Mouse (Mus musculus): ENCODE measurements around the gene Abl2. TPM values are rescaled to one million over a fixed set of nuclear protein-coding genes. Genes with fewer than 3 reads are reported as not detected.
A peak's percentile ranks its signal among the peaks of the same experiment; 100 is the strongest.

Abl2 gene
- polyA plus RNA-seq, 1 experiment from 2014 or later: 6.9 TPM

- no peak overlapping the region for H3K27ac ChIP-seq (ENCODE audit: low read length)
- H3K9me3 ChIP-seq (ENCODE audit: control insufficient read depth, low read depth, low read length): no peaks in the 10 kb centered on the region
- no peaks in the 10 kb centered on the region for H3K4me1 ChIP-seq (ENCODE audit: control insufficient read depth, insufficient read depth, low read length)
- no peak overlapping the region for H3K4me3 ChIP-seq (ENCODE audit: low read depth, low read length)
- no peak overlapping the region for H3K9ac ChIP-seq (replicated peaks; ENCODE audit: low read depth, low read length)
- no peak for ATAC-seq (ENCODE audit: insufficient number of reproducible peaks, insufficient read depth, low FRiP score, low read depth)
- H3K4me2 ChIP-seq (replicated peaks; ENCODE audit: low read depth, low read length): no peak overlapping the region
- WGBS: 85% methylated on average over 6 of the region's 6 CpGs
- H3K36me3 ChIP-seq (ENCODE audit: control insufficient read depth, insufficient read depth, low read length): no peaks in the 10 kb centered on the region
- no peaks in the 10 kb centered on the region for H3K27me3 ChIP-seq (ENCODE audit: control insufficient read depth, insufficient read depth, low read length)
Measured at GRCm38 (mm10) chr1:156537701-156538100, 20.9 kb upstream of the Abl2 start.

- 63% methylated on average over 3 of the region's 3 CpGs for WGBS
- Histone ChIP-seq H3K4me1 (ENCODE audit: control insufficient read depth, insufficient read depth, low read length) (no peaks in the 10 kb centered on the region), H3K9me3 (ENCODE audit: control insufficient read depth, low read depth, low read length) (no peaks in the 10 kb centered on the region), H3K36me3 (ENCODE audit: control insufficient read depth, insufficient read depth, low read length) (no peaks in the 10 kb centered on the region), H3K4me3 (ENCODE audit: low read depth, low read length) (no peak overlapping the region), H3K27ac (ENCODE audit: low read length) (no peak overlapping the region), H3K27me3 (ENCODE audit: control insufficient read depth, insufficient read depth, low read length) (no peaks in the 10 kb centered on the region), H3K9ac (replicated peaks; ENCODE audit: low read depth, low read length) (no peak overlapping the region), H3K4me2 (replicated peaks; ENCODE audit: low read depth, low read length) (no peak overlapping the region)
- no peak for ATAC-seq (ENCODE audit: insufficient number of reproducible peaks, insufficient read depth, low FRiP score, low read depth)
Measured at GRCm38 (mm10) chr1:156538382-156538781, 20.2 kb upstream of the Abl2 start.

- H3K27ac ChIP-seq (ENCODE audit: low read length): no peak overlapping the region
- no peaks in the 10 kb centered on the region for H3K9me3 ChIP-seq (ENCODE audit: control insufficient read depth, low read depth, low read length)
- no peaks in the 10 kb centered on the region for H3K27me3 ChIP-seq (ENCODE audit: control insufficient read depth, insufficient read depth, low read length)
- H3K36me3 ChIP-seq (ENCODE audit: control insufficient read depth, insufficient read depth, low read length): no peaks in the 10 kb centered on the region
- no peak overlapping the region for H3K4me3 ChIP-seq (ENCODE audit: low read depth, low read length)
- 33% methylated on average over 4 of the region's 4 CpGs for WGBS
- no peaks in the 10 kb centered on the region for H3K4me1 ChIP-seq (ENCODE audit: control insufficient read depth, insufficient read depth, low read length)
- no peak overlapping the region for H3K9ac ChIP-seq (replicated peaks; ENCODE audit: low read depth, low read length)
- no peak overlapping the region for H3K4me2 ChIP-seq (replicated peaks; ENCODE audit: low read depth, low read length)
- no peak for ATAC-seq (ENCODE audit: insufficient number of reproducible peaks, insufficient read depth, low FRiP score, low read depth)
Measured at GRCm38 (mm10) chr1:156539787-156540560, 18.6 kb upstream of the Abl2 start.

GRCm38 (mm10) chr1:156543999-156544398 is 14.6 kb upstream of the Abl2 start:
- no peaks in the 10 kb centered on the region for H3K36me3 ChIP-seq (ENCODE audit: control insufficient read depth, insufficient read depth, low read length)
- H3K9ac ChIP-seq (replicated peaks; ENCODE audit: low read depth, low read length): no peak overlapping the region
- H3K4me3 ChIP-seq (ENCODE audit: low read depth, low read length): no peak overlapping the region
- H3K9me3 ChIP-seq (ENCODE audit: control insufficient read depth, low read depth, low read length): no peaks in the 10 kb centered on the region
- no peak for ATAC-seq (ENCODE audit: insufficient number of reproducible peaks, insufficient read depth, low FRiP score, low read depth)
- no peak overlapping the region for H3K27ac ChIP-seq (ENCODE audit: low read length)
- 17% methylated on average over 12 of the region's 12 CpGs for WGBS
- no peak overlapping the region for H3K4me2 ChIP-seq (replicated peaks; ENCODE audit: low read depth, low read length)
- no peaks in the 10 kb centered on the region for H3K4me1 ChIP-seq (ENCODE audit: control insufficient read depth, insufficient read depth, low read length)
- H3K27me3 ChIP-seq (ENCODE audit: control insufficient read depth, insufficient read depth, low read length): no peaks in the 10 kb centered on the region

- Histone ChIP-seq H3K4me2 (replicated peaks; ENCODE audit: low read depth, low read length) (peak overlapping the region; percentile 53), H3K9me3 (ENCODE audit: control insufficient read depth, low read depth, low read length) (no peaks in the 10 kb centered on the region), H3K9ac (replicated peaks; ENCODE audit: low read depth, low read length) (peak overlapping the region; percentile 96), H3K4me1 (ENCODE audit: control insufficient read depth, insufficient read depth, low read length) (peaks cover 5% of the 10 kb centered on the region; the same call in 1 of the 2 replicates), H3K4me3 (ENCODE audit: low read depth, low read length) (peak overlapping the region; percentile 97), H3K27ac (ENCODE audit: low read length) (peak overlapping the region; percentile 92), H3K36me3 (ENCODE audit: control insufficient read depth, insufficient read depth, low read length) (no peaks in the 10 kb centered on the region), H3K27me3 (ENCODE audit: control insufficient read depth, insufficient read depth, low read length) (no peaks in the 10 kb centered on the region)
- under 1% methylated on average over 60 of the region's 66 CpGs for WGBS
- ATAC-seq (ENCODE audit: insufficient number of reproducible peaks, insufficient read depth, low FRiP score, low read depth): peak; percentile 53
Measured at GRCm38 (mm10) chr1:156558950-156559640, 509 bp downstream of the Abl2 start.

GRCm38 (mm10) chr1:156559641-156560020 is 1.0 kb downstream of the Abl2 start:
- peak overlapping the region; percentile 53 for H3K4me2 ChIP-seq (replicated peaks; ENCODE audit: low read depth, low read length)
- H3K9me3 ChIP-seq (ENCODE audit: control insufficient read depth, low read depth, low read length): no peaks in the 10 kb centered on the region
- H3K36me3 ChIP-seq (ENCODE audit: control insufficient read depth, insufficient read depth, low read length): no peaks in the 10 kb centered on the region
- 6% methylated on average over 8 of the region's 8 CpGs for WGBS
- no peak overlapping the region; the same call in 1 of the 2 replicates for H3K27ac ChIP-seq (ENCODE audit: low read length)
- H3K4me1 ChIP-seq (ENCODE audit: control insufficient read depth, insufficient read depth, low read length): peaks cover 5% of the 10 kb centered on the region; the same call in 1 of the 2 replicates
- no peaks in the 10 kb centered on the region for H3K27me3 ChIP-seq (ENCODE audit: control insufficient read depth, insufficient read depth, low read length)
- peak overlapping the region; percentile 96 for H3K9ac ChIP-seq (replicated peaks; ENCODE audit: low read depth, low read length)
- peak overlapping the region; percentile 97 for H3K4me3 ChIP-seq (ENCODE audit: low read depth, low read length)
- no peak for ATAC-seq (ENCODE audit: insufficient number of reproducible peaks, insufficient read depth, low FRiP score, low read depth)

- no peak overlapping the region for H3K9ac ChIP-seq (replicated peaks; ENCODE audit: low read depth, low read length)
- H3K4me2 ChIP-seq (replicated peaks; ENCODE audit: low read depth, low read length): peak overlapping the region; percentile 53; the same call in 1 of the 2 replicates
- WGBS: 91% methylated on average over 9 of the region's 9 CpGs
- H3K4me3 ChIP-seq (ENCODE audit: low read depth, low read length): 0 out of 2 replicates have a peak overlapping the region, but pooled peaks have one; percentile 97
- H3K4me1 ChIP-seq (ENCODE audit: control insufficient read depth, insufficient read depth, low read length): peaks cover 5% of the 10 kb centered on the region; the same call in 1 of the 2 replicates
- no peak for ATAC-seq (ENCODE audit: insufficient number of reproducible peaks, insufficient read depth, low FRiP score, low read depth)
- H3K27me3 ChIP-seq (ENCODE audit: control insufficient read depth, insufficient read depth, low read length): no peaks in the 10 kb centered on the region
- no peak overlapping the region for H3K27ac ChIP-seq (ENCODE audit: low read length)
- no peaks in the 10 kb centered on the region for H3K9me3 ChIP-seq (ENCODE audit: control insufficient read depth, low read depth, low read length)
- no peaks in the 10 kb centered on the region for H3K36me3 ChIP-seq (ENCODE audit: control insufficient read depth, insufficient read depth, low read length)
Measured at GRCm38 (mm10) chr1:156560500-156560899, 1.9 kb downstream of the Abl2 start.

GRCm38 (mm10) chr1:156565328-156565727 is 6.7 kb downstream of the Abl2 start:
- WGBS: 84% methylated on average over 2 of the region's 2 CpGs
- H3K9me3 ChIP-seq (ENCODE audit: control insufficient read depth, low read depth, low read length): no peaks in the 10 kb centered on the region
- H3K4me3 ChIP-seq (ENCODE audit: low read depth, low read length): no peak overlapping the region
- H3K4me2 ChIP-seq (replicated peaks; ENCODE audit: low read depth, low read length): no peak overlapping the region
- no peaks in the 10 kb centered on the region for H3K27me3 ChIP-seq (ENCODE audit: control insufficient read depth, insufficient read depth, low read length)
- H3K27ac ChIP-seq (ENCODE audit: low read length): no peak overlapping the region
- H3K9ac ChIP-seq (replicated peaks; ENCODE audit: low read depth, low read length): no peak overlapping the region
- no peaks in the 10 kb centered on the region; the same call in 1 of the 2 replicates for H3K4me1 ChIP-seq (ENCODE audit: control insufficient read depth, insufficient read depth, low read length)
- ATAC-seq (ENCODE audit: insufficient number of reproducible peaks, insufficient read depth, low FRiP score, low read depth): no peak
- H3K36me3 ChIP-seq (ENCODE audit: control insufficient read depth, insufficient read depth, low read length): no peaks in the 10 kb centered on the region
